Mouse (Mus musculus): ENCODE data around the gene Arhgap9. TPM values are rescaled to one million over a fixed set of nuclear protein-coding genes. Genes with fewer than 3 reads are reported as not detected.

Gene Arhgap9
- polyA plus RNA-seq, 1 experiment from 2014 or later = 15.1 TPM

DNA sequence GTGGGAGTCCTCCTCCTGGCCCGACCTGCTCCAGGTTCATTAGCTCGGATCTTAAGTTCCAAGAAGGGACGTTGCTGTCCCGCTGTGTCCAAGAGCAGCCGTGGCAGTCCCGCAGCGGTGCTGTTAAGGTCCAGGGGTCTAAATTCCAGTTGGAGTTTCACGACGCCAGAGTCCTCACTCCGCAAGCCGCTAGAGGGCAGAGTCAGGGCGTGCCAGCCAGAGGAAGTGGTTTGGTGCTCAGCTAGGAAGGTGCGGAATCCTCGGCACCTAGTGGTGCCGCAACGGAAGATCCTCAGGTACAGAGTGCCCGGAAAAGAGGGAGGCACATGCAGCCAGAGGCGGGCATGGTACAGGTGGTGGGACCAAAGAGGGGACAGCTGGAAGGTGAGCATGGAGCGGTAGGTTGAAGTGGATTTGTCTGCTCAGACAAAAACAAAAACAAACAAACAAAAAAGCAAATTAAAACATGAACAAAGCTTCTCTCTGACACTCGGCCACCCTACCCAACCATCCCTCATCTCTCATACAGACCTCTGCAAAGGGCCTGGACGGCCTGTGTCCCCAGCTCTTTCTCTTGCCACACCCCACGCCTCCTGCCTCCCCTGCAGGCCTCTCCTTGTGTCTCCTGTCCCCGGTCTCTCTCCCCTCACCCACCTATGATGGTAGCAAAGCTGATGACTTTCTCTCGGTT is 29.0 kb downstream of the Arhgap9 start:
- ATAC-seq (ENCODE audit: low read depth) = peak; percentile 42
- H3K9ac ChIP-seq = peak overlapping the region; percentile 41; the same call in 1 of the 2 replicates

DNA sequence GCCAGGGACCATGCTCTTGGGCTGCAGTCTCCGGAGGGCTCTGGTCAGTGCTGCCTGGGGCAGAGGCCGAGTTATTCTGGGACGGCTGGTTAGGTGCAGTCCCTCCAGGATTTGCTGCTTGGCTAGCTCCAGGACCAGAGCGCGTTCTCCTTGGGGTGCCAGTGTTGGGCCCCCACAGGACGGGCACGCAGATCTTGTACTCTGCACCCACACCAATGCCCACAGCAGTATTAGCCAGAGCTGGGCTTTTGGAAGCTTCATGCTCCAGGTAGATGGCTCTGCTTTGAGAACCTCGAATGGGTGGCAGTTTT is 29.5 kb downstream of the Arhgap9 start:
- Histone ChIP-seq H3K27me3 (peaks cover 16% of the 10 kb centered on the region), H3K9me3 (replicated peaks) (no peaks in the 10 kb centered on the region), H3K4me2 (peak overlapping the region; percentile 50), H3K4me3 (replicated peaks) (peak overlapping the region; percentile 19; the same call in 1 of the 2 replicates), H3K36me3 (no peaks in the 10 kb centered on the region), H3K4me1 (replicated peaks) (peaks cover 32% of the 10 kb centered on the region), H3K9ac (peak overlapping the region; percentile 41; the same call in 1 of the 2 replicates), H3K27ac (0 out of 2 replicates have a peak overlapping the region, but pooled peaks have one; percentile 53)
- no peak for DNase-seq
- WGBS (ENCODE audit: insufficient replicate concordance) = 70% methylated on average over 8 of the region's 8 CpGs
- ATAC-seq (ENCODE audit: low read depth) = no peak

More for the DNA sequence above, 29.0 kb downstream of the Arhgap9 start:
- Histone ChIP-seq H3K4me2 (peak overlapping the region; percentile 50), H3K27me3 (peaks cover 15% of the 10 kb centered on the region), H3K4me3 (replicated peaks) (peak overlapping the region; percentile 19; the same call in 1 of the 2 replicates), H3K9me3 (replicated peaks) (no peaks in the 10 kb centered on the region), H3K27ac (peak overlapping the region; percentile 53; the same call in 1 of the 2 replicates), H3K36me3 (no peaks in the 10 kb centered on the region), H3K4me1 (replicated peaks) (peaks cover 32% of the 10 kb centered on the region)
- DNase-seq = peak; percentile 37
- WGBS (ENCODE audit: insufficient replicate concordance) = 12% methylated on average over 24 of the region's 24 CpGs

DNA sequence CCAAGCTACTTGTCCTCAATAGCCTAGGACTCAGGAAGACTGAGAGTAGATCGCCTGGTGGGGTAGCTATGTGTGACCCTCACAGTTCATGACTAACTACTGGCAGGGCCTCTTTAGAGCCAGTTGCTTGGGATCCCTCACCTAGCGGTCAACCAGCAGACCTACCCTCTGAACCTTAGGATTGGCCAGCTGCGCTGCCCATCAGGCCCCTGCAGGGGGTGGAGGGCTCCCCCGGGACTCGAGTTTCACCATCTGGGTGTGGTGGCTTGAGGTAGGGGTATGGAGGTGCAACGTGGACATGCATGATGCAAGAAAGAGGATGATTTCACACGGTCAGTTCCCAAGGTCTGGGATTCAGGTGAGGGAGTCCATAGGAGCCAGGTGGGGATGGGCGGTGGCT is 30.0 kb downstream of the Arhgap9 start:
- no peak overlapping the region for H3K9ac ChIP-seq
- DNase-seq (no peak), ATAC-seq (ENCODE audit: low read depth) (0 out of 2 replicates have a peak, but pooled peaks have one; percentile 30)
- no peak overlapping the region for H3K4me2 ChIP-seq
- H3K9me3 ChIP-seq (replicated peaks) = no peaks in the 10 kb centered on the region
- no peak overlapping the region for H3K4me3 ChIP-seq (replicated peaks)
- H3K27me3 ChIP-seq = peaks cover 16% of the 10 kb centered on the region
- no peaks in the 10 kb centered on the region for H3K36me3 ChIP-seq
- peaks cover 32% of the 10 kb centered on the region for H3K4me1 ChIP-seq (replicated peaks)
- WGBS (ENCODE audit: insufficient replicate concordance) = 59% methylated on average over 8 of the region's 8 CpGs
- peak overlapping the region; percentile 53 for H3K27ac ChIP-seq

DNA sequence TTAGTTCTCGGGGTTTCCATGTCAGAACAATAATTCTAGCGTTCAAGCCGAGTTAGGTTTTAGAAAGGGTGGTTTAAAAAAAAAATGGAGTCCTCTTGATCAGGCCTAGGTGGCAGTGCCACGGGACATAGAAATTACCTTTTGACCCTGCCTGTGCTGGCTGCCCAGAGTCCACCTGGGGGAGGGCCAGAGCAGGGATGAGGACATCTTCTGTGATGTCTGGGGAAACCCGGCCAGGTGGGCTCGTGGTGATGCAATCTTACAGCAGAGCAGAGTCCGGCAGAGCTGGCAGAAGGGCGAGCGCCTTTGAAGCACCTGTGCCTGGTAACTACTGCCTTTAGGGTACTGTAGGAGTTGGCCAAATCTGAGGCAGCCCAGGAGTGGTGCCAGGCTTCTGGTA is 30.4 kb downstream of the Arhgap9 start:
- no peak overlapping the region for H3K4me3 ChIP-seq (replicated peaks)
- H3K9me3 ChIP-seq (replicated peaks) = no peaks in the 10 kb centered on the region
- H3K27me3 ChIP-seq = peaks cover 16% of the 10 kb centered on the region
- no peak overlapping the region for H3K4me2 ChIP-seq
- H3K27ac ChIP-seq = peak overlapping the region; percentile 58
- peak; percentile 21; the same call in 1 of the 2 replicates for ATAC-seq (ENCODE audit: low read depth)
- WGBS (ENCODE audit: insufficient replicate concordance) = 61% methylated on average over 9 of the region's 9 CpGs
- H3K9ac ChIP-seq = no peak overlapping the region
- no peak for DNase-seq
- peaks cover 32% of the 10 kb centered on the region for H3K4me1 ChIP-seq (replicated peaks)
- no peaks in the 10 kb centered on the region for H3K36me3 ChIP-seq

DNA sequence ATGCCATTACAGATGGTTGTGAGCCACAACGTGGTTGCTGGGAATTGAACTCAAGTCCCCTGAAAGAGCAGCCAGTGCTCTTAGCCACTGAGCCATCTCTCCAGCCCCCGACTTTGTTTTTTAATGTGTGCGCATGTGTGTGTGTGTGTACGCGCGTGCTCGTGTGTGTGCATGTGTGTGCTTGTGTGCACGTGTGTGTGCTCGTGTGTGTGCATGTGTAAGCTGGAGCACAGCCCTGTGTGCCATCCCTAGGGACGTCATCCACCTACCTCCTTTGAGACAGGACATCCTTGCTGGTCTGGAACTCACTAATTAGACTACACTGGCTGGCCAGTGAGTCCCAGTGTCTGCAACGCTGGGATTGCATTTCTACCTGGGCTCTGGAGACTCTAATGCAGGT is 31.0 kb downstream of the Arhgap9 start:
- Histone ChIP-seq H3K27ac (peak overlapping the region; percentile 58; the same call in 1 of the 2 replicates), H3K9me3 (replicated peaks) (no peaks in the 10 kb centered on the region), H3K27me3 (peaks cover 16% of the 10 kb centered on the region), H3K4me1 (replicated peaks) (peaks cover 32% of the 10 kb centered on the region), H3K9ac (no peak overlapping the region), H3K4me2 (no peak overlapping the region), H3K36me3 (no peaks in the 10 kb centered on the region), H3K4me3 (replicated peaks) (no peak overlapping the region)
- DNase-seq = no peak
- ATAC-seq (ENCODE audit: low read depth) = no peak
- 73% methylated on average over 11 of the region's 11 CpGs for WGBS (ENCODE audit: insufficient replicate concordance)

DNA sequence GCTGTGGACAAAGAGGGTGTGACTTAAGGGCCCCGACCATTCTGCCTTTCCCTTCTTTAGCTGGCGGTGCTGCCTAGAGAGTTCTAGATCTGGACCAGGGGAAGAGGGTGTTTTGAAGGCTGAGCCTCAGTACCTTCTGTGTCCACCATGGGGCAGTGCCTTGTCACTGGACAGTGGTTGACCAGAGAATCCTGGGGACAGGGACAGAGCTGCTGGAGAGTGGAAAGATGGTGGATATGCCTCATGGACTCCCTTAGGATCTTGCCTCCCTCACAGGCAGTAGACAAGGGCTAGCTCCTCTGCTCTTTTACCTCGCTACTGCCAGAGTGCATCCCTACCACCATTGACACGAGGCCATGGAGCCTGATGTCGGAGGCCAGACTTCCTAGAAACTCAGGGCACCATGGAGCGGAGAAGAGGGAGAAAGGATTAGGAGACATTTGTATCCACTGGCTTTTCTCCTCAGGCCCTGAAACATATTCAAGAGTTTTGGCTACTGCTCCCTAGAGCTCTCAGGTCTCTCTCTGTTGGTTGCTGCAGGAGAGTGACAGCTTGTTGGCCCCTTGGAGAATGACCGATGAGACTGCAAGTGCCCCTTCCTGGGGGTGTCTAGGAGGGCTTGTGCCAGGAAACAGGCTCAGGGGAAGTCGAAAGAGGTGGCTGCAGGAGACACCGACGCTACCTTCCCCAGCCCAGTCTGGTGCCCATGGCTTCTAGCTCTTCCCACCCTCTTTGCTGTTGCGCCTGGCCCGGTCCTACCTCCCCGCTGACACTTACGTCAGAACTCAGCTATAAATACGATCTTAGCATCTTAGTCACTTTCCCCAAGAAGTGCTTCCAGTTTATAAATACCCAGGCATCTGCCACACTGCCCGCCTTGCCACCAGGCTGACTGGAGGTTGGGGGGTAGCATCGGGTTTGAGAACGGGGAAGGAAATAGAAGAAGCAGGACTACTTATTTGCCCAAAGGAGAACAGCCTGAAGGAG is 32.4 kb downstream of the Arhgap9 start, which contains the start of gene Inhbe:
Gene Inhbe, minus strand, starts transcription at position 503 of the 987 bp plus-strand sequence.
- peak within 1 kb of the TSS; percentile 56 for H3K27ac ChIP-seq
- H3K36me3 ChIP-seq = no peaks in the 10 kb centered on the region
- peaks cover 32% of the 10 kb centered on the region for H3K4me1 ChIP-seq (replicated peaks)
- 52% methylated on average over 18 of the region's 18 CpGs for WGBS (ENCODE audit: insufficient replicate concordance)
- H3K27me3 ChIP-seq = peaks cover 16% of the 10 kb centered on the region
- no peak within 1 kb of the TSS for H3K9ac ChIP-seq
- ATAC-seq (ENCODE audit: low read depth) = no peak
- no peak within 1 kb of the TSS for H3K4me3 ChIP-seq (replicated peaks)
- DNase-seq = no peak
- H3K4me2 ChIP-seq = no peak within 1 kb of the TSS
- no peaks in the 10 kb centered on the region for H3K9me3 ChIP-seq (replicated peaks)

DNA sequence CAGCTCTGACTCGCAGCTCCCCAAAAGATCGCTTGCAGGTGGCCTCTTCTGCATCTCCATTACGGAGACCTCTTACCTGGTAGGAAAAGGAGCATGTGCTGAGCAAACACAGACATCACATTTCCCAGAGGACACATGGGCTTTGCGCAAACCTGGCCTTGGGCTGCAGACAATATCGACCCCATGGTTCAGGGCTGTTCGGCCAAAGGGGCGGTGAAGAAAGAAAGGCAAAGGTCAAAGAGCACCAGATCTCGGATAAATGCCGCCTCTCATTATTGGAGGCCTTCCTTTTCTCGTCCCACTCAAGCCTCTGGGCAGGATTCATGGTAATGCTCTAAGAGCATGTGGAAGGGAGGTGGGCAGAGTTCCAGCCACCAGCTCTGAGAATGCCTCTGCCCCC is 33.6 kb downstream of the Arhgap9 start:
- DNase-seq (no peak), ATAC-seq (ENCODE audit: low read depth) (peak; percentile 54)
- Histone ChIP-seq H3K4me2 (no peak overlapping the region), H3K27ac (peak overlapping the region; percentile 56), H3K4me3 (replicated peaks) (no peak overlapping the region), H3K36me3 (no peaks in the 10 kb centered on the region), H3K9me3 (replicated peaks) (no peaks in the 10 kb centered on the region), H3K9ac (no peak overlapping the region), H3K27me3 (peaks cover 16% of the 10 kb centered on the region), H3K4me1 (replicated peaks) (peaks cover 24% of the 10 kb centered on the region)
- 70% methylated on average over 10 of the region's 10 CpGs for WGBS (ENCODE audit: insufficient replicate concordance)

DNA sequence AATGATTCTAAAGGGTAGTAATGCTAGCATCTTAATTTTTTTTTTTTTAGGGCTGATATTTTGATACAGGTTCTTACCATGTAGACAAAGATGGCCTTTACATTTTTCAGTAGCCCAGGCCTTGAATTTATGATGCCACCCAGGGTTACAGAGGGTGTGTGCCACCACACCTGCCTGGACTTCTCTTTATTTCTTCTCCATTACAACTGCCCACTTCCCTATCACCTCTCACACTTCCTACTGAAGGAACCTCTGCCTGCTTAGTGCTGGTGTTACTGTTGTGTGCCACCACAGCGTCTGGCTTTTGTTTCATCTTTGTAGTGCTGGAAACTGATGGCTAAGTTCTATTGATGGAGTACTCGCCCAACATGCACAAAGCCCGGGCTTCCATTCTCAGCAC is 39.0 kb downstream of the Arhgap9 start:
- no peaks in the 10 kb centered on the region for H3K4me1 ChIP-seq (replicated peaks)
- WGBS (ENCODE audit: insufficient replicate concordance) = 50% methylated on average over 3 of the region's 3 CpGs

DNA sequence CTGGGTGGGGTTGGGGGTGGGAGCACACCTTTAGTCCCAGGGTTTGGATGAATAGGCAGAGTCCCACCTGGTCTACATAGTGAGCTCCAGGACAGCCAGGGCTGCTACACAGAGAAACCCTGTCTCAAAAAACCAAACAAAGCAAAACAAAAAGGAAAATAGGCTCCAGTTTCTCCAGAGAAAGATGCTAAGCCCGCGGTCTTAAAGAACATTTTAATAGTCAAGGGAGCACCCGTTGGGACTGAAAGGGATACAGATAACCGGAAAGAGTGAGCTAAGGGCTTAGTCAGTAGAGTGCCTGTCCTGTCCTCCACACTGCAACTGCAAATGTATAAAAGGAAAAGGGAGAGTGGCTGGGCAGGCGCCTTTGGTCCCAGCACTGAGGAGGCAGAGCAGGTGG is 45.4 kb downstream of the Arhgap9 start:
- Histone ChIP-seq H3K9ac (no peak overlapping the region), H3K27me3 (no peaks in the 10 kb centered on the region), H3K4me2 (no peak overlapping the region), H3K4me3 (replicated peaks) (no peak overlapping the region), H3K27ac (peak overlapping the region; percentile 43), H3K36me3 (0 out of 2 replicates have a peak, but pooled peaks cover 2% of the 10 kb centered on the region), H3K4me1 (replicated peaks) (0 out of 2 replicates have a peak, but pooled peaks cover 3% of the 10 kb centered on the region), H3K9me3 (replicated peaks) (no peaks in the 10 kb centered on the region)
- WGBS (ENCODE audit: insufficient replicate concordance) = 66% methylated on average over 5 of the region's 5 CpGs
- ATAC-seq (ENCODE audit: low read depth) (no peak), DNase-seq (no peak)

More for the DNA sequence above, 39.0 kb downstream of the Arhgap9 start:
- H3K4me2 ChIP-seq = no peak overlapping the region
- H3K9ac ChIP-seq = no peak overlapping the region
- no peaks in the 10 kb centered on the region for H3K9me3 ChIP-seq (replicated peaks)
- 0 out of 2 replicates have a peak, but pooled peaks cover 3% of the 10 kb centered on the region for H3K36me3 ChIP-seq
- DNase-seq (no peak), ATAC-seq (ENCODE audit: low read depth) (no peak)
- H3K27ac ChIP-seq = no peak overlapping the region
- no peak overlapping the region for H3K4me3 ChIP-seq (replicated peaks)
- H3K27me3 ChIP-seq = peaks cover 1% of the 10 kb centered on the region; the same call in 1 of the 2 replicates

DNA sequence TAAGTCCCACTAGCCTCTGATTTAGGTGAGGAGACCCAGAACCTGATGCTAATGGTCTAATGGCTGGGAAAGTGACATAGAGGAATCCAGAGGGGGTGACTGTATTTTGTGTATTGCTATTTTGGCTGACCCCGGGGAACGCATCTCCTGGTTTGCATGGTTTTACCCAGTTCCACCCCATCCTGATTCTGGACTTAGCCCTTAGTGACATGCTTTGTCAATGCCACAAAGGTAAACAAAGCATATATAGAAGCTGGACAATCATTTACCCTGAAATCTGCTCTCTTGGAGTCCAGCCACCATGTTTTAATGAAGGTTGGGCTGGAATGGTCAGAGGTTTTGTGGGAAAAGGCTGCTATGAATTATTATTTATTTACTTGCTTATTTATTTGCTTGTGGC is 46.5 kb downstream of the Arhgap9 start:
- H3K27me3 ChIP-seq = no peaks in the 10 kb centered on the region
- peak overlapping the region; percentile 74 for H3K27ac ChIP-seq
- H3K4me2 ChIP-seq = no peak overlapping the region
- no peaks in the 10 kb centered on the region for H3K9me3 ChIP-seq (replicated peaks)
- peak; percentile 58 for ATAC-seq (ENCODE audit: low read depth)
- no peak overlapping the region for H3K9ac ChIP-seq
- DNase-seq = no peak
- H3K4me3 ChIP-seq (replicated peaks) = no peak overlapping the region
- 0 out of 2 replicates have a peak, but pooled peaks cover 3% of the 10 kb centered on the region for H3K4me1 ChIP-seq (replicated peaks)
- H3K36me3 ChIP-seq = no peaks in the 10 kb centered on the region
- 82% methylated on average over 2 of the region's 2 CpGs for WGBS (ENCODE audit: insufficient replicate concordance)
